Mouse (Mus musculus) naive thymus-derived CD4-positive, alpha-beta T cell, adult 2 months (primary cell): Measurements from ENCODE around the gene Aprt.

Experiments
- DNase-seq: peaks from one replicate; pipeline ENCODE4 v3.0.0-alpha.2; 2011; ENCODE audit warnings: low read depth

The Aprt gene

DNA sequence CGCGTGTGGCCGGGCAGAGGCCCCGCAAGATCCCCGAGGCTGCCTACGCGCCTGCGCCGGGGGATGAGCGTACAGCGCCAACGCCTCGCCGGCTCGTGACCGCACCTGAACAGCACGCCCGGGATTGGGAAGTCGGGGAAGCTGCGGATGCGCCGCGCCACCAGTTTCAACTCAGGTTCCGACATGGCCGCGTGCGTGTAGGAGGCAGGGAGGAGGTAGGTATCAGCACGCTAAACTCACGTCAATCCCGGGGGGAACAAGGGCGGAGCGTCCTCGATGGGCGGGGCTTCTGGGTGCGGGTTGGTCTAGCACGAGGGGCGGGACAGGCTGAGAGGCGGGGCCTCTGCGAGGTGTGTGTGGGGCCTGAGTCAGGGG is at the start of gene Aprt:
Aprt (minus strand) TSS at position 262 of the 375 bp plus-strand sequence.
- DNase-seq = peak; percentile 96

DNA sequence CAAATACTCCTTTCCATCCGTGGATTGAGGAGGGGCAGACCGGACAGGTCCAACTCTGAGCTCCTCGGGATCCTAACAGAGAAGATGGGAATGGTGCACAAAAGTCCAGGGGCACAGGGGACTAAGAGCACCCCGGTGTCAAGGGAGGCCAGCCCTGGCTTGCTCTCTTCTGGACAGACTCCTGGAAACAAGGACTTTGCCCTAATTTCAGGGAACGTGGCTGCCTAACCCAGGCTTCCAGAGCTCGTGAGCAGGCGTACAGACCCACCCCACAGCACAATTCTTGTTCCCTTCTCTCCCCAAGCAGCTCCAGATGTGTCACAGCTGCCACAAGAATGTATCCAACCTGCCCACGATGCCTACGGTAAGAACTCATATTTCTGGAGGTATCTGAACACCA is 49.1 kb upstream of the Aprt start:
- DNase-seq = no peak

DNA sequence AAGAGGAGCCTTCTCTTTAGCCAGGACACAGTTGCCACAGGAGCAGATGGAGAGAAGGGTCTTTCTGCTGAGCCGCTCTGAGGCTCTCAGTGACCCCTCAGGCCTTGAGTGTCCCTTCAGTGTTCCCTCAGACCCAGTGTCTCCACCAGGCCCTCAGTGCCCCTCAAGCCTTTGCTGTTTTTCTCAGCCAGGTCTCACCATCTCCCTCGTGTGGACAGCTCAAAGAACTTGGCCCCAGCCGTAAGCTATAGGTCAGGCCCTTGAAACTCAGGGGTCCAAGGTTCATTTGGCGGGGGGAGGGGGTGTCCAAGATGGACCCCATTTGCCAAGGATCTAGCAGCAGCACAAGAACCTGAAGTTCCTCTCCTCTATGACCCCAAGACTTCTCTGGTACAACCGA is 47.9 kb upstream of the Aprt start:
- DNase-seq = no peak

DNA sequence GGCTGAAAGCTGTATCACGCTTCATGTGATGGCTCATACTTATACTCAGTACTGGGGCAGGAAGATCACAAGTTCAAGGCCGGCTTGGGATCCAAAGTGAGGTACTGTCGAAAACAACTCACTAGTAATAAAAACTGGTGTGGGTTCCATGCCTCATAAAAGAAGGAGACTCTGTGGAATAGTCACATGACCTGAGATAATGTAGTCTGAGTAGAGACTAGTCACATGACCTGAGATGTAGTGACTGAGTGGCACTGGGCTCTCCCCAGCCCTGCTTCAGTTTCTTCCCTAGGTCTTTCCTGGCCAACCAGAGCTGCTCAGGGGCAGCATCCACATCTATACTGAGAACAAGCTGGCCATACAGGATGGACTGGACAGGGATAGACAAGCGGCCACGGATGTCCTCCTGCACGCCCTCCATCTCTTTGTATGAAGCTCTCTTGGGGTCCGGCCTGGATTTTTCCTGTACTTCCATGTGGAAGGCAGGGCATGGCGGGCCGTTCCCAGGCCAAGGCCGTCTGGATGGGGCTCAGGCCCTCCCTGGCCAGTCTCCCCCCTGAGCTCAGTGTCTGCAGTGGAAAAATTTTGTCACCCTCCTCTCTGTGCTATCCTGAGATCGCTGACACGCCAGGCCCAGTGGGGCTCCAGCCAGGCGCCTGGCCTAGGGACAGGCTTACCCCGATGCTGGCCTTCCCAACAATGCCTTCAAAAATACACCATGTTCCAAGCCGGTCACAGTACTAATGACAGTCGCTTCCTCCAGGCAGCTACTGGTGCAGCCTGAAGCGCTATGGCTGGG is 47.3 kb upstream of the Aprt start:
- DNase-seq = no peak

DNA sequence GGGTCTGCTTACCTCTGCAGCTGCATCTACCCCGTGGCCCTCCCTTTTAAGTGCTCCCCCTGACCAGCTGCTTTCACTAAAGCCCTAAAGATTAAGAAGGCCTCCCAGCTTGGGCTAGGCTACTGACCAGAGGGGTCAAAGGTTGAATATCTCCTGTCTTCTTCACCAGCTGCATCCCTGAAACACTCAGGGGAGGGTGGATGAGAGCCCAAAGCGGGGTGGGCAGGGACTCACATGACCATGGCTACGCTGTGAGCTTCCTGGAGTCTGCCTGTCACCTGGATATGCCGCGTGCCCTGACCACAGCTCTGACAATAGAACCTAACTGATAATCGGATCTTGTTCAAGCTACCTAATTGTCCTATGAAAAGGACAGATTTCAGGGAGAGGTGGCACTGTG is 46.0 kb upstream of the Aprt start, which contains the start of gene Pabpn1l:
Pabpn1l (minus strand) TSS at position 13 of the 400 bp plus-strand sequence.
- DNase-seq = no peak

DNA sequence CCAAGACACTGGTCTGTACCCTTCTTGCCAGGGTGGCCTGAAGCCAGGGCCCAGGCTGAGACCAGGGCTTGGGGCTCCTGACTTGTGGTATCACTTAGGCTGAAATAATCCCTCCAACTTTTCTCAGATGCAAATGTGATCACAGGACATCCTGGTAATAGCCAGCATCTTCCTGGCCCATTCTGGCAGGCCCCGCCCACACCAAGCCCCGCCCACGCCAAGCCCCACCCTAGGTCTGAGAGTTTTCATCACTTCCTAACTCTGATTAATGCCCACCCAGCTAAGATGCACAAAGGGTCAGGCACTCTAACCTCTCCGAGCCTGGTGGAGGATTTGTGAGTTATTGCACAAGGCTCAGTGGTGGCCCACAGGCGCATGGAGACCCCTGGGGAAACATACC is 43.7 kb upstream of the Aprt start:
- no peak for DNase-seq

DNA sequence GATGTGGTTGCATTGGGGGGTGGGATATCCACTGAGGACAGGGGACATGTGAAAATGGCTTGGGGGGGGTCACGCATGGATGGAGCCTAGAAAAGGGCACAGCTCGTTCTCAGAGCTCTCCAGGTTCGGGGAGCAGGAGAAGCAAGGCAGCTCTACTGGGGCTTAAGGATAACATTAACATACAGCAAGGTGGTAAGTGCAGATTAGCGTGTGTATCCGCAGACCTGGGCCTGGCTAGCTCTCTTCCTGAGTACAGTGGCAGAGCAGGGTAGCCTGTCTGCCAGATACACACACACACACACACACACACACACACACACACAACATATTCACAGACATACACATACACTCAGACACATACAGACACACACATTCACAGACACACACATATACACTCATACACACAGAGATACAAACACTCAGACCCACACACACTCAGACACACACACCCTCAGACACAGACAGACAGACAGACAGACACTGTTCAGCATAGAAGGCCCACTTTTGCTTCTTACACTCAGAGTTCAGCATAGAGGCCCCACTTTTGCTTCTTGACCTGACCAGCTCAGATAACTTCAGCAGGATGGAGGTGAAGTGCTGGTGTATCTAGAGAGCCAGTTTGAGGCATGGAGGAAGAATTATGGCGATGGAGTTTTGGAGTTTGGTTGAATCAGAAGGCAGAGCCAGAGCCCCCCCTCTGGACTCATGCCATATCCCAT is 42.1 kb upstream of the Aprt start:
- DNase-seq = no peak

DNA sequence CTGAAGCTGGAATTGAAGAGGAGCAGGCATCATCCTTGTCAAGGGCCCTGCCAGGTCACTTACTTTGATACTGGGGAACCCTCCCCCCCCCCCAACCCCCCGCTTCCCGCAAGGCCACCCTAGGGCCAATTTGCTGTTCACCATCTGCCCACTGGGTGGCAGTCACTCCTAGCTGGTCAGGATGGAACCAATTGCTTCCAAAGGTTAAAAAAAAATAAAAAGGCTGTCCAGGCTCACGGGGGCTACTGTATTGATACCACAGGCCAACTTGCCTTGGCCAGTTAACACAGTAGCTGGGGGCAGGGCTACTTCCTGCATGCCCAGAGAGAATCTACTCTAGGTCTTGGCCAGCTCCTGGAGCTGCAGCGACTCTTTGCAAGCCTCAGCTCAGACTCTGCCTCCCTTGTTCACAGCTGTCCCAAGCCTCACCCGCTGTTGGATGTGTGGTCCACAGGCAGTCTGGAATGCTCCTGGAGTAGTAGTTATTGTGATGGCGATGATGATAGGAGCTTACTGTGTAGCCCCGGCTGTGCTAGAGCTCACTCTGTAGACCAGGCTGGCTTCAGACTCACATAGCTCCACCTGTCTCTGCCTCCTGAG is 41.3 kb upstream of the Aprt start:
- DNase-seq = peak; percentile 87

DNA sequence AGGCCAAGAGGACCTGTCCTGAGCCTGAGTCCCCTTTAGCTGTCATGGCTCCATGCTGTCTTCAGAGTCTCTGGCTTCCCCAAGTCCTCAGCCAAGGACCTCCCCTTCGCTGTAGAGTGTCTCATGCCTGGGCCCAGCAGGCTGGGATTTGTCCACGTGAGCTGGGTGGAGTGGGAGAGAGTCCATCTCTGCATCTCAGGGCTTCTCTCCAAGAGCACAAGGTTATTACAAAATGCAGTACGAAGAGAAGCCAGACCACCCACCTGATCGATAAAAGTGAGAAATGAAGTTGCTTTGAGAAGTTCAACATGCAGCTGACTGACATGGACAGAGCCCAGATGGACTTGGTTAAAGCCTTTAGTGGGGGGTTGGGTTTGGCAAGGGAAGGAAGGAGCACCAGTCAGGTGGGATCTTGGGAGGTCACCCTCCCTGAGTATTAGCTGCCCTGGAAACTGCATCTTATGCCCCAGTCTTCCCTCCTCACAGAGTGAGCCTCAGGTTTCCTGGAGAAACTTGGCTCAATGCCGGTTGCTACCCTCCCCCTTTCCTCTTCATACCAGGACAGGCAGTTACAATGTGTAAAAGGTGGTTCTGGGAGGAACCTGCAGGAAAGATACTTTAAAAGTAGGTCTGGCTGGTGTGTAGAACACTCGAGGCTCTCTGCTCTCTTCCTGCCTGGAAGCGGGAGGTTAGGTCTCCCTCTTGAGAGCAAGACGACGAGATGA is 39.6 kb upstream of the Aprt start:
- DNase-seq = no peak

DNA sequence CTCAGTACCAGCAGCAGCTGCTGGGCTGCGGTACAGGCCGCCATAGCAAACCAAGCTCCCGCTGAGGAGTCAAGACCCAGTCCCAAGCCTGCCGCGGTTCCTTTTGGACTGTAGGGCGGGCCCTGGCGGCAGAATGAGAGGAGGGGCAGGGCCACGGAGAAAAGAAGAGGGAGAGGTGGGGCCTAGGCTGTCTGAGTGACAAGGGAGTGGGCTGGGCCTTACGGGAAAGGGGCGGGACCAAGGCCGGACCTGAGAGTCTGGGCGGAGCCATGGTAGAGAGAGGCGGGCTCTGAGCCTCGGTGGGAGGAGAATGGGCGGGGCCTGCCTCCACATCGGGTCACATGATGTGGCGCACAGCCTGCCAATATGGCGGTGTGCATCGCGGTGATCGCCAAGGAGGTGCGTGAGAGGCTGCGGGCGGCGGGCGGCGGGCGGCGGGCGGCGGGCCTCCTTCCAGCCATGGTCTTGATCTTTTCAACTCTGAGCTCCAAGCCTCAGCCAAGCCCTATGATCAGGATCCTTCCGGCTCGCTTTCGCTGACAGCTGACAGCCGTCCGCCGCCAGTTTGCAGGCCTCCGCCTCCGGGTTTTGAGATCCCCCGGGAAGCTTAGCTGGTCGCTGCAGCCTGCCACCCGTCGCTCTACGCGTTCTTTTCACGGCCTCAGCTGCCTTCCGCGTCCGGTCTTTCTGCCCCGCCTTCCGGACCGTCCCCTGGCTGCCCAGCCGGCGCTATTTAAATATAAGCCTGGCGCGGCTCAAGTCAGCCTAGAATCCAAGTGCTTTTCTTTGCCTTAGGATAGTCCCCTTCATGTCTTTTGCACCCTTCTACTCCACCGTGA is 34.8 kb upstream of the Aprt start, which contains the start of the genes Galns and Trappc2l:
Galns (minus strand) TSS at position 169 of the 839 bp plus-strand sequence.
Trappc2l (plus strand) TSS at position 346 of the 839 bp plus-strand sequence.
- peak; percentile 100 for DNase-seq

DNA sequence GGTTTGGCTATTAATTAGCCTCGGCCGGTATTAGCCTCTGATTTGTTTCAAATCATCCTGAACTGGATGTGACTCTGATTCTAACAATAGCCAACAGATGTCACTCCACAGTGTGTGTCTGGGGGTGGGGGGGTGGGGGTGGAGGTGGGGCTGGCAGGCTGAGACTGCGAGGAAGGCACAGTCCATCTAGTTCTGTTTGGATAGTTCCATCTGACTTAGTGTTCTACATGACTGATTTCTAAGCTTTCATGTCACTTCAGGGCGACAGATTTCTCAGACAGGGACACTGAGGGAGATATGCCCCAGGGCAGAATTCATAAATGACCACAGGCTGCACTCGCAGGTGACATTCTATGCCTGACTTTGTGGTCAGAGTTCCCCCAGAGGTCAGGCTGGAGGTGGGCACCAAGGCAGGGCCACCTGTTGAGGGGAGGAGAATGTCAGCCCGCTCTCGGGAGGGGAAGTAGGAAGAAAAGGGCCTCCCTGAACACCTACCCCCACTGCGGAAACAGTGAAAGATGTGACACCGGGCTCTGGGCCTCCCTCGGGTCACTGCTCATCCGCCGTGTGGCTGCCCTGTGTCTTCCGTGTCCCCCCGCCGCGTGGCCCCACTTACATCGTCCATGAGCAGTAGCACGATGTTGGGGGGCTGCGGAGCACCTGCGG is 34.0 kb upstream of the Aprt start:
- DNase-seq = no peak

DNA sequence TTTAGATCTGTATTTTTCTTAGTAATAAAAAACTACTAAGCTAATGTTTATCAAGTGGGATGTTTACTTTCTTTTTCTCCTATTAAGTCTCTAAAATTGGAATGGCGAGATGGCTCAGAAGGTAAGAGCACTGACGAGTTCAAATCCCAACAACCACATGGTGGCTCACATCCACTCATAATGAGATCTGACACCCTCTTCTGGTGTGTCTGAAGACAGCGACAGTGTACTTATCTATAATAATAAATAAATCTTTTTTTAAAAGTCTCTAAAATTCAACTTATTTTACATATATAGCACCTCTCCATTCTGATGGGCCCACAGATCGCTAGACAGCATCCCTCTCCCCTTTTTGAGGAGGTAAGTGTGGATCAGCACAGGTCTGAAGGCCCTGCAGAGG is 33.5 kb upstream of the Aprt start:
- no peak for DNase-seq

DNA sequence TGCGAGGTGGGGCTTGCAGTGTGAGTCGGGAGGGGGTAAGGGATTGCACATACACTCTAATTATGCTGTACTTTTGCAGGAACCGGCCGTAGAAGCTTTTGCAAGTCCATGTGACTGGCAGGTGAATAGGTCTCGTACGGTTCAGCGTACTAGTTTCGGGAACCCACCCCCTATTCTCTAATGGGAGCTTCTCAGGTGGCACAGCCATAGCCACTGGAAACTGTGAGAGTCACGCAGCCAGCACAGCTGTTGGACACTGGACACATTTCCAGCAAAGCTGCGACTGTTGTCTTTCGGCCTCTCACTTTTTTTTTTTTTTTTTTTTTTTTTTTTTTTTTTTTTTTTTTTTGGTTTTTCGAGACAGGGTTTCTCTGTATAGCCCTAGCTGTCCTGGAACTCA is 30.1 kb upstream of the Aprt start:
- no peak for DNase-seq

DNA sequence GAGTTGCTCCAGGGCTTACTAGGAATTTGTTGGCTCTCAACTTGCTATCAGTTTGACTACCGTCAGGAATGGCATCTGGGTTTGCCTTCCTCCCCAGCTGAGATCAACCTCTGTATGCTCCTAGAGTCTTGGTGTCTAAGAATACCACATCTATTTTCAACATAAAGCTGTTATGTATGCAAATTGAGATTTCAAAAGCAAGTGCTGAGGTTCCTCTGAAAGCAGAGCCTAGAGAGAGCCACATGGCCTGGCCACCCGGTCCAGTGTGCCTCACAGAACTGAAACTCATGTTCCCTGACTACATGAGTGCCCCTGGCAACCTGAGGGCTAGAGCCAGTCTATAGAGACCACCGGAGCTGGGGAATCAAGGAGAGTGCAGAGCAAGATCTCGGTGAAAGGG is 28.7 kb upstream of the Aprt start:
- DNase-seq = no peak

DNA sequence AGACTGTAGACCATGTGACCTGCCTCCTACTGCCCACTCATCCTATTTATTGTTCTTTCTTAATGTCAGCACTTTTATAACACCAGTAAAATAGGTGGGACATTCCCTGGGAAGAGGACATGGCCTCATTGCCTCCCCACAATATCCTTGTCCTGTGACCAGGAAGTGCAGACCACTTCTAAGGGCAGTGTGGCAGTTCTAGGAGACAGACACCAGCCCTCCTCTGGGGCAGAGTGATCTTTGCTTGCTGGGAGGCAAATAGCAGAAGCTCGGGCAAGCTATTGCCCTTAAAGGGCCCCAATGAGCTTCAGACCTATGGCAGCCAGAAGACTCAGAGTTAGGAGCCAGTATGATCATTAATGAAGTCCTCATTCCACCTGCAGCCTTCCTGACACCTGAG is 27.9 kb upstream of the Aprt start:
- DNase-seq = no peak

DNA sequence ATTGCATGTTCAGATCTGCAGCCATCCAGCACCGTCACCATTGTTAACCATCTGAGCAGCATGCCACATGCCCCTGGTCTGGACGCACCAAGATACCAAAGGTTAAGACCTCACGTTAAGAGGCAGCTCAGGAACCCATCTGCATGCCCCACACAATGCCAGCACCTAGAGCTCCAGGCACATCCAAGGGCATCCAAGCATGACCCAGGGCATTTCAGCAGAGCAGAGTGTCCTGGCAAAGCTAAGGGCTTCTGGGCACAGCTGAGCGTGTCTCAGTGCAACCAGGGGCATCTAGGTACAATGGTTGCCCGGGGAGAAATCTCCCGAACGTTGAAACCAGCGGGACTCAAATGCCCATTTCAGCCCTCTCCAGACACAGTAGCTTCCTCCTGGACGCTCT is 24.0 kb upstream of the Aprt start:
- DNase-seq = no peak

DNA sequence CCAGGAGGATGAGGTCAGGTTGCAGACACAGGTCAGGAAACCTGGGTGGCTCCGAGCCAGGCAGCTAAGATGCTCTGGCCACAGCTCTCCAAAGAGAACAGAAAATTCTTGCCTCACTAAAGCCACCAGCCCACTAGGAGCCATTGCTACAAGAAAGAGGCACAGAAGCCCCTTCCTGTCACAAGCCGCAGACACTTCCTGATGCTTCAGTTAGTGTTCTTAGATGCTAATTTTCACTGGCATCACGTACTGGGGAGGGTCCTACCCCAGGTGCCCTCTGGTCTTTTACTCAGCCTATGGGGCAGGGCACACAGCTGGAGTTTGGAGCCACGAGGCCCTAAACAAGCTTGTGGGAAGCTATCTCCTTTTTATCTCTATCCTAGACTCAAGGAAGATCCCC is 19.3 kb upstream of the Aprt start:
- peak; percentile 50 for DNase-seq

DNA sequence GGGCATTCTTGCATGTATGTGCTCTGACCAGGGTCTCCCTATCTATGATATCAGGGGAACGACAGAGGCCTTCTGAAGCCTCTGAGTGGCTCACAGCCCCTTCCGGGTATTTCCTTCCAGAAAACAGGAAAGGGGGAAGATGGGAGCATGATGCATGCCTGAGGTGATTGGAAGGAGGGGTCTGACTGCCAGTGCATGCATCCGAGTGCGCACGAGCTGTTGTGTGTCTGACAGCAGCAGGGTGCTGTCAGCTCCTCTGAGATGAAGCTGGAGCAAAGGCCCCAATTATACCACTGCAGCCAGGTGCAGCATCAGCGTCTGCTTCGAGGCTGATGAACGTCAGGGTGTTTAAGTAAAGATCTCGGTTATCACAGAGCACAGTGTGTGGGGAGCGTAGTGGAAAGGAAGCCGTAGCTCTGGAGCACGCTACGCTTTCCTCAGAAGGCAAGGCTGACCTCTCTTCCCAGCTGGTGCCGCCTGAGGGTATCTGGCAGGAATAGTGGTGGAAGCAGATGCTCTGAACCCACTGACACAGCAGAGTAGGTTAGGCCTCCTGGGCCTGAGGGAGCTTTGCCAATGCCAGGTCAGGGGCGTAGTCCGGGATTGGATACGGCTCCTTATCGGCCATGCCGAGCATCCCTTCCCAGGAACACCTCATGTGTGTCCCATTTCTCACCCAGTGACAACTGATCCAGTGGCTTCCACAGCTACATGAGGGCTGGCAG is 17.2 kb upstream of the Aprt start:
- no peak for DNase-seq

DNA sequence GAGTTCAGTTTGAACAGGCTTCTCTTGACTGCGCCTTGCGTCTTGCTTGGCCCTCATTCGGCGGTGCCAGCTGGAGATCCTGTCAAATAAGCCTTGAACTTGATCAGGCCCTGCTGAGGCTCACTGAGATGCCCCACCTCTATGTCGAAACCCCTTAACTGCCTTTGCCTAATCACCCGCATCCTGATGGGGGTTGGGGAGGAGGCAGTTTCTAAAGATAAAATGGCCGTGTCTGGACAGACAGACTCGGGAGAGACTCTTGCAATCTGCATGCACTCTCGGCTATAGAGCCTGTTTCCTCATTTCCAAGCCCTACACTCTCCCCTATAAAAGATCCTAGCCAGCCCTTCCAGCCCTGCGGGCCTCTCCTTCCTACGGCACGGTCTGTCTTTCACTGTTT is 16.5 kb upstream of the Aprt start:
- no peak for DNase-seq

DNA sequence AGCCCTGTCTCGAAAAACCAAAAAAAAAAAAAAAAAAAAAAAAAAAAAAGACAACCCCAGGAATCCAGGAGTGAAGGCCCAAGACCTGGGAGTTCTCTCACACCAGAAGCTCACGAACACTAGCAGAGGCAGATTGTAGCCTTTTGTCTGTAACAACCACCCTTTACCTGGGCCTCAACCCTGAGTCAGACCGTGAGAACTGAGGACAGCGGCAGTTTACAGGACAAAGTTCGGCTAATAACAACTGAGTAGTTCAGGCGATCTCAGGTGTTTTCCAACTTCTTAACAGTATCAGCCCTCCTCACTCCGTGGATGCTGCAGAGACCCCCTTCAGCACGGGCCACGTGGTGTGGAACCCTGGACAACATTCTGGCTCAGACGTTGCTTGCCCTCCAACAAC is 10.0 kb upstream of the Aprt start:
- no peak for DNase-seq
